Mouse (Mus musculus) left cerebral cortex, adult 11 months (tissue): ENCODE results near the gene Slc39a11.
"Not testable (repeated sequence)": the region's sequence is repeated elsewhere in the genome, so short reads cannot be mapped to it uniquely, and the experiment has no call there.

ENCODE experiments used
- DNase-seq: peaks from one replicate; pipeline ENCODE4 v3.0.0; 2022; ENCODE audit warnings: low spot score

Gene Slc39a11

GRCm38 (mm10) chr11:113595144-113595543 is 54.7 kb downstream of the Slc39a11 start:
- no peak for DNase-seq

- no peak for DNase-seq
Measured at GRCm38 (mm10) chr11:113588936-113589335, 60.9 kb downstream of the Slc39a11 start.

DNA sequence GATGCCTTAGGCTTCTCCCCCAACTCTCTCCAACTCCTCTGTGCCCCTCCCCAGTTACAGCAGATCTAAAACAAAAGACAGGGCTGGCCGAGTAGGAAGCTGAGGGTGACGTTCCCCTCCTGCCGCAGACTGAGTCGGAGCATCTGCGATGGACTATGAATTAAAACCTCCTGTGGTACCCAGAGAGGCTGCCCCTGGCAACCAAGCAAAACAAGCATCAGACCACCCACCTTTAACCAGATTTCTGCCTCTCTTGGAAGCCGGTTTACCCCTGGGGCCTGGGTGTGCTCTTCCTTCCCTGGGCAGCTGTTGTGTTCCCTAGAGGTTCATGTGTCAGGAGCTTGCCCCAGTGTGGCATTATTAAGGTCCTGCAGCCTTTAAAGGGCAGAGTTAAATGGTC is 63.5 kb downstream of the Slc39a11 start:
- DNase-seq = no peak

- no peak for DNase-seq
Measured at GRCm38 (mm10) chr11:113583879-113584661, 65.8 kb downstream of the Slc39a11 start.

DNA sequence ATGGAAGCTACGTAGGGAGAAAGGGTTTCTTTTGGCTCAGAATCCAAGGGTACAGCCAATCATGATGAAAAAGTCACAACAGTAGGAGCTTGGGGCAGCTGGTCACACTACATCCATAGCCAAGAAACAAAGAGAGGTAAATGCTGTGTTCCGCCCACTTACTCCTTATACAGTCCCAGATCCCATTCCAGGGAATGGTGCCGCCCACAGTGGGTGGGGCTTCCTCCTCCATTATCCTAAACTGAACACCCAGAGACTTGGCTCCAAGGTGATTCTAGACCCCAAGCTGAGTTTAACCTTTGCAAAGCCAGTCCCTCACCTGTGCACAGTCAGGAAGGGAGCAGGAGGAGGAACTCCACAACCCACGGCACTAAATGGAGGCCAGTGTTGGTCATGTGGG is 72.7 kb downstream of the Slc39a11 start:
- no peak for DNase-seq

GRCm38 (mm10) chr11:113572641-113573040 is 77.2 kb downstream of the Slc39a11 start:
- no peak for DNase-seq

DNA sequence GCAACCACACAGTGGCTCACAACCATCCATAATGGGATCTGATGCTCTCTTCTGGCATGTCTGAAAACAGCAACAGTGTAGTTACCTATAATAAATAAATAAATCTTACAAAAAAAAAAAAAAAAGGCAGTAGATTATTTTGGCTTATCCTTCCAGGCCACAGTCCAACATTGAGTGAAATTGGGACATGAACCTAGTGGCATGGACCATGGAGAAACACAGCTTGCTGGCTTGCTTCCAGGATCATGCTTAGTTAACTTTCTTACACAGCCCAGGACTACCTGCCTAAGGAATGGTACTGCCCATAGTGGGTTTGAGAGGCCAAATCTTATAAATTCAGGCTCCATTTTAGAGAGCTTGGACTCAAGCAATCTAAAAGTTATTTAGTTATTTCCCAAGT is 78.3 kb downstream of the Slc39a11 start:
- no peak for DNase-seq

- DNase-seq = no peak
Measured at GRCm38 (mm10) chr11:113568999-113569398, 80.9 kb downstream of the Slc39a11 start.

- DNase-seq = not testable (repeated sequence)
Measured at GRCm38 (mm10) chr11:113567926-113568325, 82.0 kb downstream of the Slc39a11 start.

DNA sequence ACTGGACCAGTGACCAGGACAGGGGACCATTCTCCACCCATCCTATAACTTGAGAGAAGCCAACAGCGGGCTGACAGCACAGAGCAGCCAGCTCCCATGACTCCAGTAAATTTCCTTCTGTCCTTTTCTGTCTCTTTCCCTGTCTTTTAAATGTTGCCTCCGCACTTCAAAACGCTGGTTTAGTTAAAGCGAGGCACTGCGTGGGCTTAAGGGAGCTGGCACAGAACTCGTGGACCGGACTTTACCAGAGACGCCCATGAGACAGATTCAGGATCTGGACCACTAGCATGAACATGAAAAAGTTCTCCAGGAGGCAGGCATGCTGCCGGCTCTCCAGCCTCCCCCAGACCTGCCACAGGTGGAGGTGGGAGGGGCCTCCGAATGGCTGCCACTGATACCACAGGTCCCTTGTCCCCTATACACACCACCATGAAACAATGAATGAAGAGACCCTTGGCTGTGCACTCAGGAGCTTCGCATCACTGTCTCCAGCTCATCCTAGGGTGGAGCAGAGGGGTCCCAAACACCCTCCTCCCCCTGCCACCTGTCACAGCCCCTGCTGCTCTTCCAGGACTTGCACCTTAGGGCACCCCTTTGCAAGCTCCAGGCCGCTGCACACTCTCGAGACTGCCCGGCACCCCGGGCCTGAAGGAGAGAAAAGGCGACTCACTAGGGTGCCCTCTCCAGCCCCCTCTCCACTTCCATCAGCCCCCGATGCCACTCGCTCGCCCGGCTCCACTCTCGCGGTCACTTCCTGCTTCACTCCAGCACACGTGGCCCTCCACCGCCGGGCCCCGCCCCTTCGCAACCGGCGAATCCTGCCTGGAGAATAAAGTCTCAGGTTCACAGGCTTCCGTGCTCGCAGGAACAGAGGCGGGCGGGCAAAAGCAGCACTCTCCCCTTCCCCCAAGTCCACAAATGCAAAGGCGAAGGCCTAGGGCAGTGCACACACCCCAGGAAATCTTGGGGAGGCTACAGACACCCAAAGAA is 84.6 kb downstream of the Slc39a11 start:
- peak; percentile 43 for DNase-seq

DNA sequence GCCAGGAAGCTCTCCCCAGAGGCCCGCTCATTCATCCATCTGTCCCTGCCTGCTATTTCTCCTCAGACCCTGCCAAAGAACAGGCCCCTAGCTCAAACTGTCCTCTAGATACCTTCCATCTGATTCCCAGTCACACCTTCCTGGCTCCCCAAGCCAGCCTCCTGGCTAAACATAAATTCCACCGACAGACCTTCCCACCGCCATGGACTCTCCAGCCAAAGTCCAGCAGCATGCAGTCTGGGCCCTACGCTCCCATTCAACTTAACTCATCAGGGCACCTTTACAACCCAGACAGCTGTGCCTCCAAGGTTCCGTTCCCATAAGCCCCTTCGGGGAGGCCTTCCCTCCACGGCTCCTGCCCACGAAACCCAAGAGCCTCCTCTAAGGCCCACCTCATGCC is 87.6 kb downstream of the Slc39a11 start:
- DNase-seq = no peak

GRCm38 (mm10) chr11:113560150-113560549 is 89.7 kb downstream of the Slc39a11 start:
- DNase-seq = peak; percentile 29

DNA sequence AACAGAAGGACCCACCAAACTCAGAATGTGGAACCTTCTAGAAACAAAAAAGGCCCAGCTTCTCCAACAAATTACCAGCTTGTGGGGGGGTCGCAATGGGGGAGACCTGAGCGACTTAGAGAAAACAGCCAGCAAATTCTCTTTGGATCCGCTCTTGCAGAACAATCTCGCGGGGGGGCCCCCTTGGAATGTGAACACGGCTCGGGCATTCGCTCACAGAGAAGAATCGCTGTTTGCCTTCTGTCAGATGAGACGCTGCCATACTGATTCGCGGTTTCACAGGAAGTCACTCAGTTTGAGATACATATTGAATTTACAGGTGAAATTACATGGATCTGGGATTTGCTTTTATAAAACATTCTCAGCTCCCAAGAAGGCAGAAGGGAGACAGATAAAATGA is 91.4 kb downstream of the Slc39a11 start:
- no peak for DNase-seq

- no peak for DNase-seq
Measured at GRCm38 (mm10) chr11:113556142-113556541, 93.7 kb downstream of the Slc39a11 start.

GRCm38 (mm10) chr11:113554701-113555360 is 95.0 kb downstream of the Slc39a11 start:
- no peak for DNase-seq

GRCm38 (mm10) chr11:113554194-113554593 is 95.7 kb downstream of the Slc39a11 start:
- no peak for DNase-seq

DNA sequence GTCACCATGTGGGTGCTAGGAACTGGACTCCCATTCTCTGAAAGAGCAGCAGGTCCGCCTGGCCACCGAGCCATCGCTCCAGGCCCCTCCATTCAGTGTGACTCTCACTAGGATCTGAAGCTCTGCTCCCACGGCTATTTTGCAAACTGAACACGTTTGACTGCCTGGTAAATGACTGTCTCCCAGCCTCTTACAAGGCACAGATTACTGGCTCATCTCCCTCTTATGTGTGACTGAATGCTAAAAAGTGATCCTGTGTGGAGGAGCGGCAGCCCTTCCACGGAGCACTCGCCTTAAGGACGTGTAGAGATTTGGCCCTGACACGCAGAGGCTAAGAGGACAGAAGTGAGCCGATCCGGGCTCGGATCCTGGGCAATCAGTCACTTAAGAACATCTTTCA is 96.3 kb downstream of the Slc39a11 start:
- no peak for DNase-seq

DNA sequence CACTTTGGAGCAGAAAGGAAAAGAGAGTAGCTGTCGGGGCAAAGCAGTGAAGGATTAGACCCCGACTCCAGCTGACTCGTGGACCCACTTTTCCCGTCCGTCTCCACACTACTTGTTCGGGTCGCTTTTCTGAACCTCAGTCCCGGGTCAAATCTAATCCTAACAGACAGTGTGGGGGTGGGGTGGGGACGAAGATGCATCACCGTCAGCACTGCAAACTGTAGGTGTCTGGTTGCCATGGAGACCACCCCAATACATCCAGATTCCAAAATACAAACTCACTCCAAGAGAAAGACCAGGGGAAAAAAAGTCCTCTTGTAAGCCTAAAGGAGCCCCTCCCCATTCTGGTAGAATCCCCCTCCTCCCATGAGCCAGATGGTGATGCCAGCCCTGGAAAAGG is 97.3 kb downstream of the Slc39a11 start:
- no peak for DNase-seq

- no peak for DNase-seq
Measured at GRCm38 (mm10) chr11:113546217-113546877, 103.5 kb downstream of the Slc39a11 start.

DNA sequence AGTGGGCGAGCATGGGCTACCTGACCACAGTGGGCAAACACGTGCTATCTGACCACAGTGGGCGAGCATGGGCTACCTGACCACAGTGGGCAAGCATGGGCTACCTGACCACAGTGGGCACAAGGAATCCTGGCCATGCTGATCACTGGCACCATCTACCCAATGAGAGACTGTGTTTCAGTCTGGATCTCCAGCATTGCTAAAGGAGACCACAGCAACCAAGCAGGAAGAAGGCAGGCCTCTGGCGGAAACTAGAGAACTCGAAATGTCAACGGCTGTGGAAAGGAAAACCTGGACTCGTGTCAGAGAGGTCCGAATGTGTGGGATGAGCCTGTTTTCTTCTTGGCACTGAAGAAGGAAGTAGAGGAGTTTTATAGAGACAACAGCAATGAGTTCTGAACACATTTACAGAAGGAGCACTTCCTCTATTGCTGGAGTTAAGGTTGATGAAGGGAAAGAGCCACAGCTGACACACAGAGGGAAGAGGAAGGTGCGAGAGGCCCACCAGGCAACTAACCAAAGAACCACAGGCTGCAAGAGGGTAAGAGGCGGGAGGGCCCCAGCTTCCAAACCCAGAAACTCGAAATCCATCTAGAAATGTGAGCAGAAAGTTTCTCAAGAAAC is 105.8 kb downstream of the Slc39a11 start:
- no peak for DNase-seq

GRCm38 (mm10) chr11:113541073-113541472 is 108.8 kb downstream of the Slc39a11 start:
- DNase-seq = no peak
